Mouse (Mus musculus) CH12.LX (cell line): Measurements from ENCODE around the gene Ppp1r37. TPM values are rescaled to one million over a fixed set of nuclear protein-coding genes. Genes with fewer than 3 reads are reported as not detected.

Experiments
- DNase-seq: peaks from one replicate; pipeline ENCODE4 v3.0.0-alpha.2; 2013; ENCODE audit errors: extremely low read depth
- H3K27ac ChIP-seq: 2 replicates; pipeline ENCODE4 v1.5.1; 2012; ENCODE audit warnings: low read depth, mild to moderate bottlenecking, control low read depth, moderate library complexity; ENCODE audit not compliant: insufficient read depth
- H3K27me3 ChIP-seq: replicated peaks from 2 replicates; pipeline ENCODE3; 2012; ENCODE audit warnings: inconsistent platforms
- H3K36me3 ChIP-seq, 2 experiments: replicated peaks in 1 of 2; 2 replicates each; pipeline versions ENCODE3 to v1.6.1; 2012; ENCODE audit warnings: inconsistent platforms in 1 of 2, low read length in 1 of 2, mild to moderate bottlenecking in 1 of 2, mixed read lengths in 1 of 2, moderate library complexity in 1 of 2; ENCODE audit not compliant: control insufficient read depth in 1 of 2, insufficient read depth in 1 of 2
- H3K4me1 ChIP-seq, 2 experiments: 2 replicates each; pipeline ENCODE4 v1.6.1; 2012; ENCODE audit warnings: inconsistent platforms in 1 of 2, moderate library complexity in 1 of 2; ENCODE audit not compliant: insufficient read depth in 2 of 2, control insufficient read depth in 1 of 2
- H3K4me2 ChIP-seq: 2 replicates; pipeline ENCODE4 v1.6.1; 2012; ENCODE audit warnings: low read depth, mild to moderate bottlenecking, control low read depth; ENCODE audit not compliant: poor library complexity, insufficient read depth, severe bottlenecking
- H3K4me3 ChIP-seq, 3 experiments: fragments of 150-350 bp in 1 of 3; sonication (generic) in 1 of 3; replicated peaks in 1 of 3; 2 replicates each; pipeline versions ENCODE3 to v1.5.1; 2011 to 2012; ENCODE audit warnings: low read depth in 2 of 3, low read length in 2 of 3, mild to moderate bottlenecking in 2 of 3, moderate library complexity in 2 of 3, control low read depth in 1 of 3, improper control_type of control experiment in 1 of 3, inconsistent platforms in 1 of 3, mixed read lengths in 1 of 3; ENCODE audit not compliant: poor library complexity in 1 of 3
- H3K79me2 ChIP-seq: replicated peaks from 2 replicates; pipeline ENCODE4 v1.6.1; 2012; ENCODE audit warnings: mild to moderate bottlenecking, moderate library complexity; ENCODE audit not compliant: control insufficient read depth, poor library complexity, insufficient read depth, severe bottlenecking; ENCODE audit errors: extremely low read depth
- H3K9ac ChIP-seq: 2 replicates; pipeline ENCODE4 v1.6.1; 2012; ENCODE audit warnings: low read depth, mild to moderate bottlenecking, control low read depth, moderate library complexity; ENCODE audit not compliant: insufficient read depth
- H3K9me3 ChIP-seq: replicated peaks from 2 replicates; pipeline ENCODE3; 2012; ENCODE audit warnings: low read length, inconsistent platforms, mixed read lengths
- BHLHE40 ChIP-seq: IDR thresholded peaks from 2 replicates; pipeline ENCODE4 v1.6.1; 2011; ENCODE audit warnings: mild to moderate bottlenecking, low read depth, low read length, improper control_type of control experiment
- CHD1 ChIP-seq: IDR thresholded peaks from 2 replicates; pipeline ENCODE4 v1.6.1; 2012; ENCODE audit warnings: low read depth, low read length, improper control_type of control experiment, inconsistent platforms
- CHD2 ChIP-seq: IDR thresholded peaks from 2 replicates; pipeline ENCODE4 v1.6.1; 2011; ENCODE audit warnings: low read length, improper control_type of control experiment
- CTCF ChIP-seq, 2 experiments: IDR thresholded peaks in 1 of 2; conservative IDR thresholded peaks in 1 of 2; 2 replicates each; pipeline ENCODE4 v1.5.1; 2011 to 2012; ENCODE audit warnings: low read depth in 2 of 2, low read length in 2 of 2, improper control_type of control experiment in 1 of 2, inconsistent platforms in 1 of 2, mild to moderate bottlenecking in 1 of 2, moderate library complexity in 1 of 2
- E2F4 ChIP-seq: IDR thresholded peaks from 2 replicates; pipeline ENCODE4 v1.6.1; 2011; ENCODE audit warnings: low read depth, low read length, improper control_type of control experiment; ENCODE audit not compliant: insufficient replicate concordance
- EP300 ChIP-seq: IDR thresholded peaks from 2 replicates; pipeline ENCODE4 v1.6.1; 2011; ENCODE audit warnings: low read length, improper control_type of control experiment
- ETS1 ChIP-seq: conservative IDR thresholded peaks from 2 replicates; pipeline ENCODE4 v1.6.1; 2012; ENCODE audit warnings: low read depth, mild to moderate bottlenecking, inconsistent platforms, low read length, improper control_type of control experiment, moderate library complexity
- HCFC1 ChIP-seq: IDR thresholded peaks from 2 replicates; pipeline ENCODE4 v1.6.1; 2012; ENCODE audit warnings: low read depth, mild to moderate bottlenecking, inconsistent platforms, low read length, improper control_type of control experiment
- IRF4 ChIP-seq: IDR thresholded peaks from 2 replicates; pipeline ENCODE4 v1.6.1; 2014; ENCODE audit warnings: low read depth, mild to moderate bottlenecking, inconsistent platforms, low read length, improper control_type of control experiment
- JUN ChIP-seq: IDR thresholded peaks from 2 replicates; pipeline ENCODE4 v1.6.1; 2011; ENCODE audit warnings: low read depth, mild to moderate bottlenecking, low read length, improper control_type of control experiment, moderate library complexity; ENCODE audit not compliant: insufficient read depth
- JUND ChIP-seq: conservative IDR thresholded peaks from 2 replicates; pipeline ENCODE4 v1.6.1; 2011; ENCODE audit warnings: low read depth, low read length, improper control_type of control experiment
- KAT2A ChIP-seq: IDR thresholded peaks from 2 replicates; pipeline ENCODE4 v1.6.1; 2012; ENCODE audit warnings: low read length, improper control_type of control experiment, inconsistent platforms; ENCODE audit not compliant: insufficient replicate concordance
- MAFK ChIP-seq: IDR thresholded peaks from 2 replicates; pipeline ENCODE4 v1.6.1; 2011; ENCODE audit warnings: low read length, improper control_type of control experiment; ENCODE audit not compliant: insufficient replicate concordance
- MEF2A ChIP-seq: IDR thresholded peaks from 2 replicates; pipeline ENCODE4 v1.6.1; 2014; ENCODE audit warnings: low read depth, mild to moderate bottlenecking, inconsistent platforms, low read length, improper control_type of control experiment, borderline replicate concordance
- MXI1 ChIP-seq: IDR thresholded peaks from 2 replicates; pipeline ENCODE4 v1.6.1; 2011; ENCODE audit warnings: mild to moderate bottlenecking, low read depth, low read length, improper control_type of control experiment
- MYC ChIP-seq: IDR thresholded peaks from 2 replicates; pipeline ENCODE4 v1.6.1; 2011; ENCODE audit warnings: low read depth, mild to moderate bottlenecking, improper control_type of control experiment, low read length
- NRF1 ChIP-seq: IDR thresholded peaks from 2 replicates; pipeline ENCODE4 v1.6.1; 2014; ENCODE audit warnings: low read depth, mild to moderate bottlenecking, inconsistent platforms, low read length, improper control_type of control experiment, moderate library complexity
- PAX5 ChIP-seq: IDR thresholded peaks from 2 replicates; pipeline ENCODE4 v1.6.1; 2012; ENCODE audit warnings: low read length, inconsistent platforms, mixed read lengths
- POLR2A ChIP-seq: IDR thresholded peaks from 2 replicates; pipeline ENCODE4 v1.6.1; 2011; ENCODE audit warnings: low read depth, mild to moderate bottlenecking, improper control_type of control experiment, low read length
- POLR2AphosphoS2 ChIP-seq: IDR thresholded peaks from 2 replicates; pipeline ENCODE4 v1.6.1; 2011; ENCODE audit warnings: low read depth, low read length, improper control_type of control experiment
- RAD21 ChIP-seq: IDR thresholded peaks from 2 replicates; pipeline ENCODE4 v1.6.1; 2011; ENCODE audit warnings: low read depth, mild to moderate bottlenecking, low read length, improper control_type of control experiment, moderate library complexity
- SIN3A ChIP-seq: IDR thresholded peaks from 2 replicates; pipeline ENCODE4 v1.6.1; 2012; ENCODE audit warnings: low read length, improper control_type of control experiment, inconsistent platforms
- SMC3 ChIP-seq: IDR thresholded peaks from 2 replicates; pipeline ENCODE4 v1.6.1; 2011; ENCODE audit warnings: low read depth, low read length, improper control_type of control experiment
- TBP ChIP-seq: conservative IDR thresholded peaks from 2 replicates; pipeline ENCODE4 v1.6.1; 2011; ENCODE audit warnings: low read depth, low read length, improper control_type of control experiment
- TCF12 ChIP-seq: IDR thresholded peaks from 2 replicates; pipeline ENCODE4 v1.6.1; 2014; ENCODE audit warnings: low read depth, mild to moderate bottlenecking, inconsistent platforms, low read length, improper control_type of control experiment
- UBTF ChIP-seq: IDR thresholded peaks from 2 replicates; pipeline ENCODE4 v1.6.1; 2012; ENCODE audit warnings: low read depth, mild to moderate bottlenecking, inconsistent platforms, low read length, improper control_type of control experiment, moderate library complexity
- USF1 ChIP-seq: IDR thresholded peaks from 2 replicates; pipeline ENCODE4 v1.6.1; 2014; ENCODE audit warnings: low read depth, mild to moderate bottlenecking, inconsistent platforms, low read length, improper control_type of control experiment
- ZC3H11A ChIP-seq: IDR thresholded peaks from 2 replicates; pipeline ENCODE4 v1.6.1; 2012; ENCODE audit warnings: low read depth, mild to moderate bottlenecking, inconsistent platforms, low read length, improper control_type of control experiment
- ZKSCAN1 ChIP-seq: IDR thresholded peaks from 2 replicates; pipeline ENCODE4 v1.6.1; 2012; ENCODE audit warnings: low read depth, inconsistent platforms, low read length, improper control_type of control experiment, borderline replicate concordance
- ZNF384 ChIP-seq: IDR thresholded peaks from 2 replicates; pipeline ENCODE4 v1.6.1; 2012; ENCODE audit warnings: low read depth, low read length, improper control_type of control experiment, inconsistent platforms
- dilution Hi-C: fragments of 300-500 bp; cut with MboI; formaldehyde crosslinking; loops from 2 replicates; pipeline ENCODE4 v1.14.3; 2020; ENCODE audit warnings: low sequenced_read_pairs; ENCODE audit not compliant: extremely low pct_unique_long_range_greater_than_20kb, extremely low pct_ligation_motif_present
- in situ Hi-C: fragments of 300-500 bp; cut with MboI; formaldehyde crosslinking; loops from 3 replicates; pipeline ENCODE4 v1.14.3; 2019; ENCODE audit warnings: low sequenced_read_pairs, low pct_ligation_motif_present, low pct_unique_long_range_greater_than_20kb, mixed read lengths
- polyA plus RNA-seq: library from polyadenylated mRNA; unstranded; fragments of >175 nt; gene quantifications from 2 replicates; pipeline ENCODE4 v1.2.1, GENCODE M21; 2012; ENCODE audit warnings: low read depth; ENCODE audit not compliant: insufficient read length
- total RNA-seq, 2 experiments: library from RNA; depleted of rRNA; stranded (reverse); fragments of 300-350 nt in 1 of 2; fragments of >200 nt in 1 of 2; gene quantifications; 2 replicates each; pipeline ENCODE4 v1.2.3; 2012 to 2014

Ppp1r37 gene
- total and polyA plus RNA-seq, 3 experiments = 7.3 to 15.7 (median 13.8) TPM

GRCm38 (mm10) chr7:19593061-19593730 lies 30.3 kb upstream of the Ppp1r37 start:
- Histone ChIP-seq H3K4me2 (no peak overlapping the region), H3K27ac (no peak overlapping the region), H3K9ac (no peak overlapping the region), H3K27me3 (no peaks in the 10 kb centered on the region), H3K4me1 (peaks cover 0 to 18% of the 10 kb centered on the region in 2 experiments; a peak in 2 of 4 replicates), H3K36me3 (peaks cover 84 to 94% of the 10 kb centered on the region in 2 experiments), H3K9me3 (no peaks in the 10 kb centered on the region), H3K4me3 (no peak overlapping the region), H3K79me2 (peaks cover 6% of the 10 kb centered on the region; the same call in 1 of the 2 replicates)
- dilution Hi-C loops = no loop called here
- TF ChIP-seq ZC3H11A (no peak), TBP (no peak), ZNF384 (no peak), IRF4 (no peak), PAX5 (no peak), BHLHE40 (no peak), JUND (no peak), ZKSCAN1 (no peak), UBTF (no peak), MXI1 (no peak), KAT2A (no peak), CHD1 (no peak), MYC (no peak), EP300 (no peak), ETS1 (no peak), MAFK (no peak), HCFC1 (no peak), POLR2AphosphoS2 (no peak)
- DNase-seq = no peak
- in situ Hi-C loops = no loop called here

- H3K27me3 ChIP-seq = no peaks in the 10 kb centered on the region
- peaks cover 0 to 15% of the 10 kb centered on the region in 2 experiments; a peak in 2 of 4 replicates for H3K4me1 ChIP-seq
- no peak overlapping the region for H3K4me3 ChIP-seq
- H3K9me3 ChIP-seq = no peaks in the 10 kb centered on the region
- DNase-seq = peak; percentile 89
- H3K36me3 ChIP-seq = peaks cover 92 to 99% of the 10 kb centered on the region in 2 experiments
- H3K4me2 ChIP-seq = no peak overlapping the region
- dilution Hi-C loops = no loop called here
- H3K9ac ChIP-seq = no peak overlapping the region
- 0 out of 2 replicates have a peak overlapping the region, but pooled peaks have one; percentile 14 for H3K27ac ChIP-seq
- no peaks in the 10 kb centered on the region for H3K79me2 ChIP-seq
- in situ Hi-C loops = no loop called here
- TF ChIP-seq MEF2A (no peak), SIN3A (no peak; the same call in 1 of the 2 replicates), TCF12 (no peak), POLR2A (no peak), RAD21 (peak; percentile 75), SMC3 (peak; percentile 63), NRF1 (no peak), CHD1 (no peak), MAFK (no peak), USF1 (no peak), ZKSCAN1 (no peak), CTCF (conservative IDR thresholded peaks at IDR 0.05 in 1 of 2, IDR thresholded peaks at IDR 0.05 in 1 of 2; ENCODE audit: low read depth in 2 of 2, low read length in 2 of 2) (peak; percentile 84 to 86), ETS1 (no peak), UBTF (no peak), JUND (no peak), ZC3H11A (no peak), E2F4 (no peak), JUN (no peak), CHD2 (no peak)
These were observed 27.0 kb upstream of the Ppp1r37 start for GRCm38 (mm10) chr7:19589917-19590316.
